Mouse (Mus musculus): Measurements from ENCODE around the gene Ccdc85b.

DNA sequence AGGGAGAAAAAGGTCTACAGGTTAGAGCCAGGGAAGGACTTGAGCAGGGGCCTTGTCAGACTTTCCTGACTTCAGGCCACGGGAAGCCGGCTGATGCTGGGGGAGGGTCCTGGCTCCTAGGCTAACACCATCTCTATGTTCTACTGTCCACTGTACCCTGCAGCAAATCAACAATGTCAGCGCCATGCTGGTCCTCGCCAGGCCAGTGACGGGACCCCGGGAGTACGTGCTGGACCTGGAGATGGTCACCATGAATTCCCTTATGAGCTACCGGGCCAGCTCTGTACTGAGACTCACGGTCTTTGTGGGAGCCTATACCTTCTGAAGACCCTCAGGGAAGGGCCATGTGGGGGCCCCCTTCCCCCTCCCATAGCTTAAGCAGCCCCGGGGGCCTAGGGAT lies 23.7 kb upstream of the Ccdc85b start:
- TF ChIP-seq CHD2 (IDR thresholded peaks at IDR 0.05; ENCODE audit: low read depth, low read length), result no peak
- TF ChIP-seq ZC3H11A (IDR thresholded peaks at IDR 0.05; ENCODE audit: borderline replicate concordance, low read depth, low read length), result no peak
- no peak for TF ChIP-seq MAFK (IDR thresholded peaks at IDR 0.05; ENCODE audit: insufficient read depth, low read depth, low read length)
- no peak for TF ChIP-seq ZNF384 (IDR thresholded peaks at IDR 0.05; ENCODE audit: low read depth, low read length)
